Mouse (Mus musculus) liver, postnatal 0 days (tissue): ENCODE measurements around the gene Ralgapb. TPM values are rescaled to one million over a fixed set of nuclear protein-coding genes. Genes with fewer than 3 reads are reported as not detected.

Experiments used
- ATAC-seq: fragments of 200-750 bp; cut with Nextera tagmentation; 2 replicates; pipeline ENCODE4 v1.8.0; 2017; ENCODE audit warnings: mild to moderate bottlenecking, moderate library complexity
- DNase-seq: peaks from one replicate; pipeline ENCODE4 v3.0.0-alpha.2; 2016
- H3K27ac ChIP-seq: fragments of 300-500 bp; sonication (generic); 2 replicates; pipeline ENCODE4 v1.5.1; 2014; ENCODE audit warnings: antibody characterized with exemption, moderate library complexity, mild to moderate bottlenecking, low read depth
- H3K27me3 ChIP-seq: fragments of 300-500 bp; sonication (generic); 2 replicates; pipeline ENCODE4 v1.6.1; 2014; ENCODE audit warnings: low read length, control low read depth, mixed read lengths; ENCODE audit not compliant: insufficient read depth
- H3K36me3 ChIP-seq: fragments of 300-500 bp; sonication (generic); replicated peaks from 2 replicates; pipeline ENCODE4 v1.6.1; 2014; ENCODE audit warnings: mild to moderate bottlenecking, control low read depth, low read length, moderate library complexity, mixed read lengths; ENCODE audit not compliant: insufficient read depth
- H3K4me1 ChIP-seq: fragments of 300-500 bp; sonication (generic); 2 replicates; pipeline ENCODE4 v1.6.1; 2014; ENCODE audit warnings: antibody characterized with exemption, mild to moderate bottlenecking, control low read depth; ENCODE audit not compliant: insufficient read depth
- H3K4me2 ChIP-seq: fragments of 300-500 bp; sonication (generic); 2 replicates; pipeline ENCODE4 v1.6.1; 2014; ENCODE audit warnings: low read depth, mild to moderate bottlenecking, low read length, moderate library complexity, mixed read lengths
- H3K4me3 ChIP-seq: fragments of 300-500 bp; sonication (generic); 2 replicates; pipeline ENCODE4 v1.5.1; 2014; ENCODE audit warnings: low read depth, low read length
- H3K9ac ChIP-seq: fragments of 300-500 bp; sonication (generic); replicated peaks from 2 replicates; pipeline ENCODE4 v1.6.1; 2014; ENCODE audit warnings: mild to moderate bottlenecking, moderate library complexity
- H3K9me3 ChIP-seq: fragments of 300-500 bp; sonication (generic); 2 replicates; pipeline ENCODE4 v1.6.1; 2016; ENCODE audit warnings: mild to moderate bottlenecking, control low read depth, low read length, mixed read lengths
- CTCF ChIP-seq: sonication (generic); IDR thresholded peaks from 2 replicates; pipeline ENCODE4 v1.5.1; 2016; ENCODE audit warnings: antibody characterized with exemption, low read depth
- EP300 ChIP-seq: IDR thresholded peaks from 2 replicates; pipeline ENCODE4 v1.6.1; 2016; ENCODE audit warnings: antibody characterized with exemption, low read depth, mild to moderate bottlenecking
- WGBS: fragments of 180-500 bp; shearing (Covaris S2); extraction: QIAGEN DNeasy Blood & Tissue Kit; methylation state at CpG from one replicate; pipeline ENCODE4 v1.1.7; 2014; ENCODE audit not compliant: insufficient replicate concordance; 5-methylcytosine and 5-hydroxymethylcytosine counted together
- polyA plus RNA-seq: library from polyadenylated mRNA; unstranded; fragments of >200 nt; fragmentation: Nextera tagmentation; extraction: Ambion mirVana; gene quantifications from 2 replicates; pipeline ENCODE4 v1.2.1, GENCODE M21; 2015

Gene Ralgapb
- polyA plus RNA-seq = 4.3 and 5.1 TPM in 2 replicates

DNA sequence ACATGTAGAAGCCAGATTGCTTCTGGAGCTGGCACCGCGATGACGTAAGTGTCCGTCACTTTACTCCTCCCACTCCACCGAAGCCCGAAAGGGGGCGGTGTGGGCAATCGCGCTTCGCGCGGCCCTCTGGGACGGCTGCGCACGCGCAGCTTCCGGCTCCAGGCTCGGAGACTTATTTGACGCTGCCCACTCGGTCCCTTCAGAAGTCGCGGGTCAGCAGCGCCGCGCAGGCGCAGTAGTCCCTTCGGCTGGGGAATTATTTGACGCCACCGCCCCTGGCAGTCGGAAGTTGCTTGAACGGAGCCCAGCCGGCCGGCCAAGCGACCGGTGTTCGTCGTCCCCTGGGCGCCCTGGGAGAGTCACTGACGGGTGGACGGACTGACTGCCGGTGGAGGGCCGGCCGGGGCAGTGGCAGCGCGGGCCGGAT is at the start of gene Ralgapb:
Ralgapb (plus strand) TSS at position 254 of the 427 bp plus-strand sequence.
- Histone ChIP-seq H3K4me1 (peaks cover 27% of the 10 kb centered on the region), H3K9ac (peak within 1 kb of the TSS; percentile 94), H3K27ac (peak within 1 kb of the TSS; percentile 93), H3K4me3 (peak within 1 kb of the TSS; percentile 96), H3K27me3 (no peaks in the 10 kb centered on the region), H3K4me2 (peak within 1 kb of the TSS; percentile 96), H3K9me3 (no peaks in the 10 kb centered on the region), H3K36me3 (no peaks in the 10 kb centered on the region)
- peak; percentile 98 for DNase-seq
- TF ChIP-seq CTCF = peak; percentile 88
- peak; percentile 62; the same call in 1 of the 2 replicates for TF ChIP-seq EP300
- 2% methylated on average over 46 of the region's 46 CpGs for WGBS
- ATAC-seq = peak; percentile 87

DNA sequence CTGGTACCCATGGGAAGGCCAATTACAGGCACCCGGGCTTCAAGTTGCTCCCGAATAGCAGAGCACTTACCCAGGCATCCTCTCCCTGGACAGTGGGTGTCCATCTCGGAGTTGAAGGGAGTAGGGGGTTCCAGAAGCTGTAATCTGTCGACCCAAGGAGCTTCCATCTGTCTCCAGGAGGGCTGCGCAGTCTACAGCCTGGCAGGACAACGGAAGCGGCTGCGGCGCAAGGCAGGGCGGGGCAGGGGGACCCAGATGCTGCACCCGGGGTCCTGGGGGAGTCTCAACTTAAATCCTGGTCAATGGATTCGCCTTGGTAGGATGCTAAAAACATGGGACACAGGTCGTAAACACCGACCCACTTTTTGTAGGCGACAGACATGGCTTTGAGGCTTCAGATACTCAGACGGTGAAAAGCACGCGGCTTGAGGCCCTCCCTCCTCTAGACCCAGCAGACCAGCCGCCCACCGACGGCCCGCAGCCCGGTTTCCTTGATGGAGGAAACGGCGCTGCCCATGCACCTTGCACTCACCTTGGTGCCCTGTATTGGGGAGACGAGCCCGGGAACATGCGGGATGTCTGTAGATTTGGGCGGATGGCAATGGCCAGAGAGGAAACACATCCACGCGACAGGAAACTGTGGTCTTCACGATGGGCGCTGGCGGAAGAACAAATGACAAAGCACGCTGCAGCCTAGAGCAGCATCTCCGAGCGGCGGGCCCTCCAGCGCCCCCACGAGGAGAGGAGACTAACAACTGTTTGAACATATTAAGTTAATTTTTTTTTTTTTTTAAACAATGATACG is 48.6 kb upstream of the Ralgapb start:
- WGBS = under 1% methylated on average over 41 of the region's 41 CpGs
- Histone ChIP-seq H3K4me2 (peak overlapping the region; percentile 84), H3K9ac (peak overlapping the region; percentile 87), H3K27me3 (no peaks in the 10 kb centered on the region), H3K27ac (peak overlapping the region; percentile 77), H3K9me3 (no peaks in the 10 kb centered on the region), H3K36me3 (peaks cover 36% of the 10 kb centered on the region), H3K4me1 (peaks cover 24% of the 10 kb centered on the region), H3K4me3 (peak overlapping the region; percentile 76)
- DNase-seq (peak; percentile 88), ATAC-seq (peak; percentile 85)
- peak; percentile 87 for TF ChIP-seq CTCF
- TF ChIP-seq EP300 = no peak

DNA sequence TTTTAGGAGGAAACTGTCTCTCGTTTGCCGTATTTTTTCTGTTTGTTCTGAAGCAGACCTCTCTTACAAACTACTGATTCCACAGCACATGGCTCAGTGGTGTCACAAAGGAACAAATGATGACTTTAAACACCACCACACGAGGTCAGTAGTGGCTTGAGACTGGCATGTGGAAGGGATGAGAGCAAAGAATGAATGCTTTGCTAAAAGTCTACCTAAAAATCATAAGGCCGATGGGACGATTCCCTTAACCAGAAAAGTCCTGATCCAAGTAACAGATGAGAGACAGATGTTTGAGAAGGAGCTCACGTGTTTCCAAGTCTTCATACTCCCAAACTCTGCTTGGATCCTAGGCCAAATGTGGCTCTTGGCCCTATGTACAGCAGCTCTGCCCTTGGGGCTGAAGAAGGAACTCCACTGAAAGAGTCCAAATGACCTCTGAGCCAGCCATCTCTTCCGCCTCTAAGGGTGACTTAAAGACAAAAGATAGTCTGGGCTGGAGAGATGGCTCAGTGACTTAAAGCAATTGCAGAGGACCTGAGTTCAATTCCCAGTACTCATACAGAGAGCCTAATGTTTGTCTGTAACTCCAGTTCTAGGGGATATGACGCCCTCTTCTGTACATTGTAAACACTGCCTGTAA is 47.8 kb upstream of the Ralgapb start:
- DNase-seq (no peak), ATAC-seq (peak; percentile 43)
- TF ChIP-seq CTCF (peak; percentile 23), EP300 (no peak)
- Histone ChIP-seq H3K9me3 (no peaks in the 10 kb centered on the region), H3K4me1 (peaks cover 24% of the 10 kb centered on the region), H3K4me3 (peak overlapping the region; percentile 76; the same call in 1 of the 2 replicates), H3K9ac (0 out of 2 replicates have a peak overlapping the region, but pooled peaks have one; percentile 19), H3K4me2 (peak overlapping the region; percentile 84), H3K36me3 (peaks cover 29% of the 10 kb centered on the region), H3K27me3 (no peaks in the 10 kb centered on the region), H3K27ac (0 out of 2 replicates have a peak overlapping the region, but pooled peaks have one; percentile 37)
- 38% methylated on average over 8 of the region's 8 CpGs for WGBS

DNA sequence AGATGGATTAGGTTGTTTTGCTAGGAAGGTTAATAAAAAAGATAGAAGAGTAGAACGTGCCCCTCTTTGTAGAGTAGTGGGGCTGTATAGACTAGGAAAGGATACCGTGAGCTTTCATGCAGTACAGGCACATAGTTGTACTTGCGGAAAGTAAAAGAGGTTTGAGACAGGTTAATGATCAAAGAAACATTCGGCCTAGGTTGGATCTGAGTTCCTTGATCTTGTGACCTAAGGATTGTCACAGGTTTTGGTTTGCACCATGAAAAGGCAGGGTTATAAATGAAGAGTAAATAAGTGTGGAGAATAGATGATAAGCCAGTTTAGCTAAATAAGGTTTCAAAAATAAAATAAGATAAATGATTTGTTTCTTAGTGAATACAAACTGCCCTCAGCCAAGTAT is 45.5 kb upstream of the Ralgapb start:
- H3K36me3 ChIP-seq = peaks cover 7% of the 10 kb centered on the region
- no peak overlapping the region for H3K4me2 ChIP-seq
- H3K9ac ChIP-seq = no peak overlapping the region
- ATAC-seq (no peak), DNase-seq (no peak)
- H3K9me3 ChIP-seq = no peaks in the 10 kb centered on the region
- H3K4me1 ChIP-seq = peaks cover 14% of the 10 kb centered on the region
- 76% methylated on average over 4 of the region's 4 CpGs for WGBS
- TF ChIP-seq EP300 (no peak), CTCF (no peak)
- no peaks in the 10 kb centered on the region for H3K27me3 ChIP-seq
- no peak overlapping the region for H3K27ac ChIP-seq
- H3K4me3 ChIP-seq = no peak overlapping the region

DNA sequence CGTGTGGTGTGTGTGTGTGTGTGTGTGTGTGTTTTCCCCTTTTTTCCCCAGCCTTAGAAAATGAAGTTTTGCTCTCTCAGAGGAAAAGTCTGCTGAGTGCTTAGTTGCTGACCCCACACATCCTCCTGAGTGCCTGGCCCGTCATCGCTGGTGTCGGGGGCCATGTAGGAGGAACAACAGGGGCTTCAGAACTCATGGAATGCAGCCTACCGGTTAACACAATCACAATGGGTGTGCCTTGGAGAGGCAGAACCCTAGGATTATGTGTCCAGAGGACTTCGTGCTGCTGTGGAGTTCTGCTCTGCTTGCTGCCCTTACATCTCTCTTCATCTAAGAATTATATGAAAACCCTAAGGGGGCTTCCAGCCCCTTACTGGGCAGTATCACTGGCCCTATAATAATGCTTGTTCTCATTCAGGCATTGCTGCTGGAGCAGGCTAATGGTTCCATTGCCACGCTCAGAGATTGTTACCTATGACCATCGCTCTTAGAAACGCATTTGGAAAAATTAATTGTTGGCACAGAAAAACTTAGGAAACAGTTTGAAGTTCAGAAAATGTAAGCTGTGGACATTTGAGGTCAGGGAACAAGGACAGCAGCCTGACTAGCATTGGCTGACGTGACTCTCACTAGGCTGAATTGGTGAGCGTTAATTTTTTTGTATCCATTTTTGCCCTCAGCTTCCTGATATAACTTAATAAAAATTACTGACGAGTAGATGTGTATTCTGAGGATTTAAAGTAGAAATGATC is 44.4 kb upstream of the Ralgapb start:
- Histone ChIP-seq H3K4me2 (no peak overlapping the region), H3K36me3 (0 out of 2 replicates have a peak, but pooled peaks cover under 1% of the 10 kb centered on the region), H3K4me1 (peaks cover 7% of the 10 kb centered on the region), H3K27me3 (no peaks in the 10 kb centered on the region), H3K27ac (no peak overlapping the region), H3K9ac (no peak overlapping the region), H3K4me3 (no peak overlapping the region), H3K9me3 (no peaks in the 10 kb centered on the region)
- DNase-seq (no peak), ATAC-seq (no peak)
- no peak for TF ChIP-seq EP300
- no peak for TF ChIP-seq CTCF
- 81% methylated on average over 12 of the region's 12 CpGs for WGBS
